9 mouse cellular contexts compared by ENCODE assay signal in the genomic region with DNA sequence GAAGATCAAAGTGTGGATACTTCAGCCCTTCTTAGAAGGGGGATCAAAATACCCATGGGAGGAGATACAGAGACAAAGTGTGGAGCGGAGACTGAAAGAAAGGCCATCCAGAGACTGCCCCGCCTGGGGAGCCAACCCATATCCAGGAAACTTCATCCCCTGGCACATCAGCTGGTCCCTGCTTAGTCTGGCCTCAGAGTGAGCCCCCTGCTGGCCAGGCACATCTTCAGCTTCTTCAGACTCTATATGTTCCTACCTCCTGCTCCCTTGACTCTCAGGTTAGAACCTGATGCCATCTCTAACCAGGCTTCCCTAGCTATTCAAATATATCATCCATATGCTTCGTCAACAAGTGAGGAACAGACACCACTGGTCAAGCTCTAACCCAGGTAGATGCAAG. TPM values are rescaled to one million over a fixed set of nuclear protein-coding genes. Genes with fewer than 3 reads are reported as not detected.
DNase-seq lines count a peak whose midpoint lies in the region; ATAC-seq and TF ChIP-seq lines count a peak whose summit lies in the region.
"Had no signal": no experiment of that assay in that cellular context is flagged by ENCODE, and none has a peak within 500 bp of the region (broad histone marks: within the 10 kb centered on the region; RNA-seq: fewer than 3 reads in every experiment).

No protein-coding gene starts in this region.

- H3K4me1 ChIP-seq in heart, embryonic 11.5 days (ENCODE audit: control insufficient read depth, insufficient read depth, low read length): no peaks in the 10 kb centered on the region
- no peaks in the 10 kb centered on the region for H3K4me1 ChIP-seq in lung, embryonic 14.5 days (ENCODE audit: insufficient read depth)

- no peaks in the 10 kb centered on the region for H3K27me3 ChIP-seq in heart, embryonic 11.5 days (ENCODE audit: control insufficient read depth, insufficient read depth, low read length)
- no peaks in the 10 kb centered on the region for H3K27me3 ChIP-seq in lung, embryonic 14.5 days (ENCODE audit: insufficient read depth, low read length)
- H3K27me3 ChIP-seq: neural tube, embryonic 13.5 days had no signal

- H3K9ac ChIP-seq in heart, embryonic 11.5 days (ENCODE audit: low read depth, low read length): no peak overlapping the region
- no peak overlapping the region for H3K9ac ChIP-seq in lung, embryonic 14.5 days
- H3K9ac ChIP-seq: neural tube, embryonic 13.5 days had no signal

- ATAC-seq in heart, embryonic 11.5 days (replicated peaks; ENCODE audit: insufficient number of reproducible peaks, low FRiP score, low TSS enrichment): no peak
- ATAC-seq in lung, embryonic 14.5 days (ENCODE audit: insufficient read depth): no peak

- peak; percentile 29 to 55 for DNase-seq in heart, adult 18-20 months
- peak; percentile 46 for DNase-seq in urinary bladder, postnatal 14 days (ENCODE audit: low spot score)
- no peak for DNase-seq in urinary bladder, postnatal 10 days (ENCODE audit: low spot score)
- peak; percentile 26 for DNase-seq in forelimb bud, embryonic 11.5 days (ENCODE audit: low read depth, low spot score)
- DNase-seq in lung, embryonic 14.5 days: peak; percentile 54
- peak; percentile 42 to 72 for DNase-seq in thymus, postnatal 10 days (ENCODE audit: low spot score in 2 of 2)
- DNase-seq in frontal cortex, postnatal 14 days (ENCODE audit: low spot score in 2 of 2): no peak

- no peaks in the 10 kb centered on the region for H3K9me3 ChIP-seq in heart, embryonic 11.5 days (replicated peaks; ENCODE audit: control insufficient read depth, low read length)
- no peaks in the 10 kb centered on the region for H3K9me3 ChIP-seq in lung, embryonic 14.5 days (ENCODE audit: low read depth, low read length)
- H3K9me3 ChIP-seq: neural tube, embryonic 13.5 days had no signal

- 50% methylated on average over 3 of the region's 3 CpGs for WGBS in heart, embryonic 11.5 days (ENCODE audit: insufficient replicate concordance)
- WGBS in lung, embryonic 14.5 days: 64% methylated on average over 3 of the region's 3 CpGs

- TF ChIP-seq CTCF in lung, embryonic 14.5 days (IDR thresholded peaks at IDR 0.05; ENCODE audit: low read depth): peak; percentile 70

- no peak overlapping the region for H3K4me3 ChIP-seq in heart, embryonic 11.5 days (ENCODE audit: low read depth, low read length)
- H3K4me3 ChIP-seq in lung, embryonic 14.5 days (ENCODE audit: low read depth, low read length): no peak overlapping the region
- H3K4me3 ChIP-seq: neural tube, embryonic 13.5 days had no signal

- H3K27ac ChIP-seq in heart, embryonic 11.5 days (ENCODE audit: low read depth, low read length): no peak overlapping the region
- no peak overlapping the region for H3K27ac ChIP-seq in lung, embryonic 14.5 days (ENCODE audit: low read depth)
- H3K27ac ChIP-seq: neural tube, embryonic 13.5 days had no signal

- H3K36me3 ChIP-seq in heart, embryonic 11.5 days (ENCODE audit: control insufficient read depth, insufficient read depth, low read length): no peaks in the 10 kb centered on the region
- no peaks in the 10 kb centered on the region for H3K36me3 ChIP-seq in lung, embryonic 14.5 days (ENCODE audit: insufficient read depth)
- H3K36me3 ChIP-seq: neural tube, embryonic 13.5 days had no signal

- H3K4me2 ChIP-seq in heart, embryonic 11.5 days: no peak overlapping the region
- no peak overlapping the region for H3K4me2 ChIP-seq in lung, embryonic 14.5 days
- H3K4me2 ChIP-seq: neural tube, embryonic 13.5 days had no signal

RNA-seq across cellular contexts. Expression of gene Kcna10, which starts 33.9 kb away (rescaled TPM):
- total RNA-seq in heart, adult 18-20 months (2021): not detected
- polyA plus RNA-seq in heart, embryonic 11.5 days (2014; fragmentation: Nextera tagmentation; extraction: Ambion mirVana): not detected in 2 replicates
- not detected in 2 replicates for polyA plus RNA-seq in lung, embryonic 14.5 days (2014; fragmentation: Nextera tagmentation; extraction: Ambion mirVana)
- polyA plus RNA-seq: neural tube, embryonic 13.5 days had no signal

RNA-seq across cellular contexts. Expression of gene Kcna2, which starts 48.1 kb away (rescaled TPM):
- 1 to 10 TPM in 1 of 2 experiments, under 1 TPM in 1; 0.92 to 1.2 TPM for total RNA-seq in heart, adult 18-20 months (2021)
- polyA plus RNA-seq in heart, embryonic 11.5 days (2014; fragmentation: Nextera tagmentation; extraction: Ambion mirVana): 0.06 and 0.13 TPM in 2 replicates
- 0.42 and 0.51 TPM in 2 replicates for polyA plus RNA-seq in lung, embryonic 14.5 days (2014; fragmentation: Nextera tagmentation; extraction: Ambion mirVana)

Comparison
In these comparisons a context has a peak if more than half of its experiments do, and no peak if none do; other contexts are left out.
1. DNase-seq: peak in heart, adult 18-20 months (2 of 2), urinary bladder, postnatal 14 days (single experiment), forelimb bud, embryonic 11.5 days (single experiment), lung, embryonic 14.5 days (single experiment) and thymus, postnatal 10 days (2 of 2); none in urinary bladder, postnatal 10 days (single experiment) and frontal cortex, postnatal 14 days (0 of 2).